Mouse (Mus musculus) midbrain, embryonic 14.5 days (tissue): ENCODE data around the gene Fam149a. TPM values are rescaled to one million over a fixed set of nuclear protein-coding genes. Genes with fewer than 3 reads are reported as not detected.
"Not testable (repeated sequence)": the region's sequence is repeated elsewhere in the genome, so short reads cannot be mapped to it uniquely, and the experiment has no call there.

Source experiments
- ATAC-seq: fragments of 200-750 bp; cut with Nextera tagmentation; 2 replicates; pipeline ENCODE4 v1.8.0; 2017; ENCODE audit warnings: moderate number of reproducible peaks, moderate library complexity; ENCODE audit not compliant: low FRiP score, low TSS enrichment
- DNase-seq: peaks from one replicate; pipeline ENCODE4 v3.0.0-alpha.2; 2015
- H3K27ac ChIP-seq: fragments of 300-500 bp; sonication (generic); replicated peaks from 2 replicates; pipeline ENCODE4 v1.5.1; 2014; ENCODE audit warnings: mild to moderate bottlenecking, low read depth, low read length, moderate library complexity
- H3K27me3 ChIP-seq: fragments of 300-500 bp; sonication (generic); 2 replicates; pipeline ENCODE4 v1.6.1; 2014; ENCODE audit warnings: low read length, control low read depth, mixed read lengths; ENCODE audit not compliant: control insufficient read depth, insufficient read depth
- H3K36me3 ChIP-seq: fragments of 300-500 bp; sonication (generic); 2 replicates; pipeline ENCODE4 v1.6.1; 2014; ENCODE audit warnings: low read length, control low read depth; ENCODE audit not compliant: control insufficient read depth, insufficient read depth
- H3K4me1 ChIP-seq: fragments of 300-500 bp; sonication (generic); 2 replicates; pipeline ENCODE4 v1.6.1; 2014; ENCODE audit warnings: mild to moderate bottlenecking, antibody characterized with exemption, low read length, control low read depth; ENCODE audit not compliant: control insufficient read depth, insufficient read depth
- H3K4me2 ChIP-seq: fragments of 300-500 bp; sonication (generic); 2 replicates; pipeline ENCODE4 v1.6.1; 2014; ENCODE audit warnings: mild to moderate bottlenecking, low read length, moderate library complexity
- H3K4me3 ChIP-seq: fragments of 300-500 bp; sonication (generic); replicated peaks from 2 replicates; pipeline ENCODE4 v1.5.1; 2014; ENCODE audit warnings: low read depth, low read length
- H3K9ac ChIP-seq: fragments of 300-500 bp; sonication (generic); replicated peaks from 2 replicates; pipeline ENCODE4 v1.6.1; 2014; ENCODE audit warnings: mild to moderate bottlenecking, low read length, moderate library complexity
- H3K9me3 ChIP-seq: fragments of 300-500 bp; sonication (generic); 2 replicates; pipeline ENCODE4 v1.6.1; 2016; ENCODE audit warnings: low read length, control low read depth, mixed read lengths; ENCODE audit not compliant: control insufficient read depth
- WGBS: fragments of 180-500 bp; shearing (Covaris S2); extraction: QIAGEN DNeasy Blood & Tissue Kit; methylation state at CpG from one replicate; pipeline ENCODE4 v1.1.7; 2014; 5-methylcytosine and 5-hydroxymethylcytosine counted together
- polyA plus RNA-seq: library from polyadenylated mRNA; unstranded; fragments of >200 nt; fragmentation: Nextera tagmentation; extraction: Ambion mirVana; gene quantifications from 2 replicates; pipeline ENCODE4 v1.2.1, GENCODE M21; 2014

Fam149a gene
- polyA plus RNA-seq, 1 experiment from 2014 or later = 8.7 TPM

GRCm38 (mm10) chr8:45344298-45344697, 37.8 kb downstream of the Fam149a start:
- Histone ChIP-seq H3K9ac (no peak overlapping the region), H3K27ac (no peak overlapping the region), H3K36me3 (peaks cover 3% of the 10 kb centered on the region; the same call in 1 of the 2 replicates), H3K4me2 (no peak overlapping the region), H3K4me3 (no peak overlapping the region), H3K27me3 (no peaks in the 10 kb centered on the region), H3K4me1 (no peaks in the 10 kb centered on the region), H3K9me3 (no peaks in the 10 kb centered on the region)
- DNase-seq = no peak
- ATAC-seq = no peak
- WGBS = 94% methylated on average over 8 of the region's 8 CpGs

DNA sequence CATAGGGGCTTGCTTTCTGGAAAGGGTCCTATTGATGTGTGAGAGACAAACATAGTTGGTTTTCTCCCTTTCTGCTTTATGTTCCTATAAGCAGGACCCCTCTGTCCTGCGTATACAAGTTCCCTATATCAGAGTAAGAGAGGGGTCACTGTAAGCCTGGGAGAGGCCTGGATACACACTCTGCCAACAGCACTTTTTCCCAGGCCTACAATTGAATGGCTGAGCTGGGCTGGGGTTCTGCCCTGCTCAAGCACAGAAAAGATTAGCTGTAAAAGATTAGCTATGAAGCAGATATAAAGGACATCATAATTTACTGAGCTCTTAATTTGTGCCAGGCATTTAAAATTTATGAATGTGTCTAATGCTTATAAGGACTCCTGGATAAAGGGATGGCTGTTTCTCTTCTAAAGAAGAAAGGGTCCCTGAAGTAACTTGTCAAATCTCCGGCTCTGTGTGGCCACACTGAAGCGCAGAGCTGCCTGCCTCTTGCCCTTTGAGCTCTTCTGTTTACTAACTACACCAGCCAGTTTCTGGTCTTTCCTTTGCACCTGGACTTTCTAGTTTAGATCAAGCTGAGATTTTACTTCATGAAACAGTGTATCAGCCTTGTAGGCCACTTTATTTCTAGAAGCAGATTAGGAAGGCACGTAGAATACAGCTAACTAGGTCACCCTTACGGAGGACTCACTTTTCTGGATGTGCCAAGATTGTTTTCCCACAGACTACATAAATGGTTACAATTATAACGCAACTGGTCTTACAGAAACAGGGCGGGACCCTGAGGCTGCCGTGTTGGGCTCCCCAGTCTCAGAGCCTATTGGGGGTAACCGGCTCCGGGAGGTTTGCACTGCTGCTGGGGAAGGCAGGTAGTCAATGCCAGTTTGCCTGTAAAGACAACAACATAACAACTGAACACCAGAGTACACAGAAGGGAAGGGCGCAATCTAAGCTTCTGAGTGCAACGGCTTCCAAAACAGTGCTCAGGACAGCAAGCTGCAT, 40.2 kb downstream of the Fam149a start:
- H3K4me3 ChIP-seq = no peak overlapping the region
- no peak overlapping the region for H3K9ac ChIP-seq
- no peaks in the 10 kb centered on the region for H3K9me3 ChIP-seq
- no peaks in the 10 kb centered on the region for H3K27me3 ChIP-seq
- H3K36me3 ChIP-seq = peaks cover 3% of the 10 kb centered on the region; the same call in 1 of the 2 replicates
- WGBS = 84% methylated on average over 12 of the region's 12 CpGs
- H3K4me2 ChIP-seq = no peak overlapping the region
- no peaks in the 10 kb centered on the region for H3K4me1 ChIP-seq
- ATAC-seq (no peak), DNase-seq (no peak)
- H3K27ac ChIP-seq = no peak overlapping the region

DNA sequence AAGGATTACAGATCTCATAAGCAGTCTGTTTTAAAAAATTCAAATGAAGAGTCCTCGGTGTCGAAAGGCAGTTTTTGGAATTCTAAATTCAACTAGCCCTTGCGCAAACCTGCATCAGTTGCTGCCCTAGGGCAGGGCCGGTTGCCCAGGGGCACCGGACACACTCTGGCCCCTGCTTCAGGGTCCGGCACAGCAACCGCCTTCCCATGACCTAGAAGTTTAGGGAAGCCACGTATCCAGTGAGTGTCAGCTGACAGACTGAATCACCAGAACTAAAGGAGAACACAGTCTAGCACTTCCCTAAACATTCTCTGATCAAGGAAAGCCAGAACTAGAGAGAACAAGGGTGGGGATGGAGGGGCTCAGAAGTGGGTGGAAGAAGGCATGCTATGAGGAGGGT, 48.6 kb downstream of the Fam149a start:
- Histone ChIP-seq H3K4me3 (peak overlapping the region; percentile 50), H3K9ac (peak overlapping the region; percentile 42), H3K27ac (no peak overlapping the region), H3K36me3 (no peaks in the 10 kb centered on the region), H3K4me1 (no peaks in the 10 kb centered on the region), H3K9me3 (no peaks in the 10 kb centered on the region), H3K4me2 (peak overlapping the region; percentile 92), H3K27me3 (peaks cover 4% of the 10 kb centered on the region; the same call in 1 of the 2 replicates)
- DNase-seq (peak; percentile 4), ATAC-seq (no peak)
- WGBS = 3% methylated on average over 8 of the region's 8 CpGs

GRCm38 (mm10) chr8:45332685-45333409, 49.2 kb downstream of the Fam149a start, which contains the start of gene Cyp4v3:
Gene Cyp4v3 (minus strand): TSS chr8:45333216.
- ATAC-seq = no peak; the same call in 1 of the 2 replicates
- H3K27ac ChIP-seq = no peak within 1 kb of the TSS
- no peaks in the 10 kb centered on the region for H3K36me3 ChIP-seq
- no peaks in the 10 kb centered on the region for H3K9me3 ChIP-seq
- H3K9ac ChIP-seq = peak within 1 kb of the TSS; percentile 42
- under 1% methylated on average over 44 of the region's 44 CpGs for WGBS
- H3K4me1 ChIP-seq = no peaks in the 10 kb centered on the region
- peak within 1 kb of the TSS; percentile 92 for H3K4me2 ChIP-seq
- peak; percentile 74 for DNase-seq
- H3K4me3 ChIP-seq = peak within 1 kb of the TSS; percentile 50
- H3K27me3 ChIP-seq = peaks cover 4% of the 10 kb centered on the region; the same call in 1 of the 2 replicates

DNA sequence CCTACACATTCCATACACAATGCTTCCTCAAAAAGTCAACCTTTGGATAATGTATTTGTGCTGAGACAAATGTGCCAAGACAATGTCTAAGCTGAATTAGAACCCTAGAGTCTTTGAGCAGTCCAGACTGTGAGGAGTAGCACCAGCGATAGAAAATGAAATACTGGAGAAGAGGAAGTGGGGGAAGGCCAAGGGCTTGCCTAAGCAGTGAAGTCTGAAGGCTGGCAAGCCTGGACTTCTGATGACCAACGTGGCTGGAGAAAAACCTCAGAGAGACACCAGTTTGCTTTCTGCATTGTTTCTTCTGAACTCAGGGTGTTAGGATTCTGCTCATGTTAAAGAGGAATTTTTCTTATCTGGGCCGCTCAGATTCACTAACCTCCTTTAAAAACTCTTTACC, 51.2 kb downstream of the Fam149a start:
- Histone ChIP-seq H3K4me1 (no peaks in the 10 kb centered on the region), H3K27ac (no peak overlapping the region), H3K27me3 (peaks cover 4% of the 10 kb centered on the region; the same call in 1 of the 2 replicates), H3K36me3 (no peaks in the 10 kb centered on the region), H3K9me3 (no peaks in the 10 kb centered on the region), H3K9ac (no peak overlapping the region), H3K4me2 (no peak overlapping the region), H3K4me3 (no peak overlapping the region)
- no peak for DNase-seq
- 81% methylated on average over 3 of the region's 3 CpGs for WGBS
- no peak for ATAC-seq

GRCm38 (mm10) chr8:45329206-45329980, 52.7 kb downstream of the Fam149a start:
- 94% methylated on average over 6 of the region's 6 CpGs for WGBS
- no peak overlapping the region for H3K27ac ChIP-seq

DNA sequence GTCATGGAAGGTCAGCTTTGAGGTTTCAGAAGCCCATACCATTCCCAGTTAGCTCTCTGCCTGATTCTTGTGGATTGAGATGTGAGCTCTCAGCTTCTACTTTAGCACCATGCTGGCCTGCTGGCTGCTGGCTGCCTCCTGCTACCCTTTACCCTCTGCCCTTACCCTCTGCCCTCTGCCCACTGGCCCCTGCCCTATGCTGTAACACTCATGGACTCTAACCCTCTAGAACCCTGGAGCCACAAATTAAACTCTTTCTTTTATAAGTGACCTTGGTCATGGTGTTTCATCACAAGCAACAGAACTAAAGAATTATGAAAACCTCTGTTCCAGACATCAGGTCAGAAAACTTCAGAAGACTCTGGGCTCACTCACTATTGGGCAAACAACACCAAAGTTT, 55.0 kb downstream of the Fam149a start:
- not testable (repeated sequence) for H3K4me1 ChIP-seq, ATAC-seq, H3K4me3 ChIP-seq, H3K9ac ChIP-seq, H3K27ac ChIP-seq, H3K36me3 ChIP-seq, H3K9me3 ChIP-seq, DNase-seq, H3K4me2 ChIP-seq, H3K27me3 ChIP-seq

More at GRCm38 (mm10) chr8:45329206-45329980, 52.7 kb downstream of the Fam149a start:
- H3K9me3 ChIP-seq = no peaks in the 10 kb centered on the region
- H3K36me3 ChIP-seq = no peaks in the 10 kb centered on the region
- no peak overlapping the region for H3K9ac ChIP-seq
- no peak overlapping the region for H3K4me2 ChIP-seq
- H3K4me3 ChIP-seq = no peak overlapping the region
- ATAC-seq = no peak
- peaks cover 4% of the 10 kb centered on the region; the same call in 1 of the 2 replicates for H3K27me3 ChIP-seq
- H3K4me1 ChIP-seq = no peaks in the 10 kb centered on the region
- no peak for DNase-seq

- H3K4me3 ChIP-seq = no peak overlapping the region
- WGBS = 91% methylated on average over 4 of the region's 4 CpGs
- no peaks in the 10 kb centered on the region for H3K4me1 ChIP-seq
Measured at GRCm38 (mm10) chr8:45324151-45324550, 57.9 kb downstream of the Fam149a start.

More at GRCm38 (mm10) chr8:45324151-45324550, 57.9 kb downstream of the Fam149a start:
- no peak for ATAC-seq
- no peaks in the 10 kb centered on the region for H3K9me3 ChIP-seq
- no peak for DNase-seq
- no peaks in the 10 kb centered on the region for H3K36me3 ChIP-seq
- no peaks in the 10 kb centered on the region for H3K27me3 ChIP-seq
- no peak overlapping the region for H3K9ac ChIP-seq
- no peak overlapping the region for H3K4me2 ChIP-seq
- no peak overlapping the region for H3K27ac ChIP-seq
